Mouse (Mus musculus) CD4-positive naive resting alpha-beta T cell, adult 57 days (primary cell): Measurements from ENCODE around the gene Tamm41. TPM values are rescaled to one million over a fixed set of nuclear protein-coding genes. Genes with fewer than 3 reads are reported as not detected.

ENCODE experiments used
- total RNA-seq: library from RNA; stranded (reverse); gene quantifications from one replicate; pipeline ENCODE4 v1.2.4, GENCODE M21; 2023

Gene Tamm41
- total RNA-seq, result 28.4 TPM

DNA sequence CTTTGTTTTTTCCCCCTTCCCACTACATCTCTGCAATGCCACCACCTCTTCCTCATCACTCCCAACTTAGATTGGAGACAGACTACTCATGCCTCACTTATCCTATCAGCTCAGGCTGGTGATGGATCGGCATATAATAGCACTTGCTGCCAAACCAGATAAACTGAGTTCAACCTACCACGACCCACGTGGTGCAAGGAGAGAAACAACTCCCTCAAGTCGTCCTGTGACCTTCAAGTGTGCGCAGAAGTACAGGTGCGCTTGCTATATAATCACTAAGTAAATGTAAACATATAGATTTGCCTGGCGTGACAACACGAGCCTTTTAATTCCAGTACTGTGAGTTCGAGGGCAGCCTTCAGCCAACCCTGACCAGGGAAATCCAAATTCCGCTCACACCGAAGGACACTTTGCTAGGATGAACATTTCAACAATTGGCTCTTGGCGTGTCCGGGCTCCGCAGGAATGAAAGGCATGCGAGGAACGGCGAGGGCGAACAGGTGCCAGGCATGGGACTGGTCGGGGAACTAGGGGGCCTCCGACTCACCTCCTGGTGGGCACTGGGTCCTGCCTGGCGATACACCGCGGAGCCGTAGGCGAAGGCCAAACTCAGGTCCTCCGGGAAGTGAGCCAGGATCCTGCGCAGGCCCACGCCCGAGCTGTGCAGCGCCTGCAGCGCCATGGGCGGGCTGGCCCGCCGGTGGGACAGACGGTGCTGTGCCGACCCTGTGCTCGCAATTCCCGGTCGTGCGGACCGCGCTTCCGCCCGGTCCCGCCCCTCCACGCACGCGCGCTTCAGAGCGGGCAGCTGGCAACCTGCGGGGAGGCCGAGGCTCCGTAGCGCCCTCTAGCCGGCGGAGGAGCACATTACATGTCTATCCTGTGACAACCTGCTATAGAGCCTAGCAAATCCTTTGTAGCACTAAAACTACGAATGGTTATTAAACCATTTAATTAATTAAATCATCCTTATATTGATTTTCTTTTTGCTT, at the start of gene Tamm41:
TSS of gene Tamm41 (minus strand) at position 774 of the 992 bp plus-strand sequence.

GRCm38 (mm10) chr6:114969213-114970120, 68.2 kb downstream of the Tamm41 start, which contains the start of gene Vgll4:
TSS of gene Vgll4 (minus strand) at chr6:114969994.

Other genes with a start within 250 kb of the Tamm41 start
- gene Vgll4, start 67.9 kb downstream of the Tamm41 start, total RNA-seq, result 172 TPM
- gene Syn2, start 97.0 kb upstream of the Tamm41 start, total RNA-seq, result not detected
- gene Gm17482, start 189.5 kb upstream of the Tamm41 start, total RNA-seq, result not detected
- not detected for gene Timp4, start 214.3 kb upstream of the Tamm41 start, total RNA-seq